Mouse (Mus musculus): Measurements from ENCODE around the gene Rnf157. TPM values are rescaled to one million over a fixed set of nuclear protein-coding genes. Genes with fewer than 3 reads are reported as not detected.
"Not testable (repeated sequence)": the region's sequence is repeated elsewhere in the genome, so short reads cannot be mapped to it uniquely, and the experiment has no call there.

The Rnf157 gene
- polyA plus RNA-seq, 1 experiment from 2014 or later, result 62.8 TPM

- WGBS, result 72% methylated on average over 8 of the region's 8 CpGs
- Histone ChIP-seq H3K4me2 (replicated peaks) (no peak overlapping the region), H3K9ac (no peak overlapping the region), H3K9me3 (no peaks in the 10 kb centered on the region), H3K27me3 (replicated peaks) (no peaks in the 10 kb centered on the region), H3K27ac (no peak overlapping the region), H3K4me1 (peaks cover 29% of the 10 kb centered on the region), H3K4me3 (no peak overlapping the region), H3K36me3 (peaks cover 21% of the 10 kb centered on the region)
- ATAC-seq (ENCODE audit: low FRiP score, low read depth), result no peak
These were observed 19.9 kb upstream of the Rnf157 start for GRCm38 (mm10) chr11:116432593-116433355.

GRCm38 (mm10) chr11:116432127-116432526 lies 19.3 kb upstream of the Rnf157 start:
- no peak overlapping the region for H3K4me2 ChIP-seq (replicated peaks)
- no peak overlapping the region for H3K4me3 ChIP-seq
- H3K9me3 ChIP-seq, result no peaks in the 10 kb centered on the region
- H3K27me3 ChIP-seq (replicated peaks), result no peaks in the 10 kb centered on the region
- H3K9ac ChIP-seq, result no peak overlapping the region
- peaks cover 22% of the 10 kb centered on the region for H3K4me1 ChIP-seq
- no peak for ATAC-seq (ENCODE audit: low FRiP score, low read depth)
- H3K27ac ChIP-seq, result no peak overlapping the region
- H3K36me3 ChIP-seq, result peaks cover 14% of the 10 kb centered on the region
- WGBS, result 67% methylated on average over 6 of the region's 6 CpGs

GRCm38 (mm10) chr11:116431428-116432077 lies 18.7 kb upstream of the Rnf157 start:
- no peak overlapping the region for H3K4me3 ChIP-seq
- WGBS, result 61% methylated on average over 11 of the region's 11 CpGs
- peaks cover 9% of the 10 kb centered on the region; the same call in 1 of the 2 replicates for H3K36me3 ChIP-seq
- peaks cover 17% of the 10 kb centered on the region for H3K4me1 ChIP-seq
- H3K9ac ChIP-seq, result 0 out of 2 replicates have a peak overlapping the region, but pooled peaks have one; percentile 6
- ATAC-seq (ENCODE audit: low FRiP score, low read depth), result no peak
- no peak overlapping the region for H3K4me2 ChIP-seq (replicated peaks)
- no peaks in the 10 kb centered on the region for H3K27me3 ChIP-seq (replicated peaks)
- no peak overlapping the region for H3K27ac ChIP-seq
- H3K9me3 ChIP-seq, result no peaks in the 10 kb centered on the region

- ATAC-seq (ENCODE audit: low FRiP score, low read depth), result no peak
- Histone ChIP-seq H3K4me1 (peaks cover 10% of the 10 kb centered on the region), H3K36me3 (peaks cover 2% of the 10 kb centered on the region; the same call in 1 of the 2 replicates), H3K4me3 (no peak overlapping the region), H3K4me2 (replicated peaks) (no peak overlapping the region), H3K27me3 (replicated peaks) (no peaks in the 10 kb centered on the region), H3K9me3 (no peaks in the 10 kb centered on the region), H3K9ac (0 out of 2 replicates have a peak overlapping the region, but pooled peaks have one; percentile 6), H3K27ac (no peak overlapping the region)
- WGBS, result 51% methylated on average over 22 of the region's 22 CpGs
These were observed 18.0 kb upstream of the Rnf157 start for GRCm38 (mm10) chr11:116430723-116431427.

- WGBS, result 86% methylated on average over 9 of the region's 9 CpGs
- Histone ChIP-seq H3K9ac (no peak overlapping the region), H3K36me3 (no peaks in the 10 kb centered on the region), H3K4me2 (replicated peaks) (no peak overlapping the region), H3K27ac (no peak overlapping the region), H3K4me3 (no peak overlapping the region), H3K9me3 (no peaks in the 10 kb centered on the region), H3K4me1 (peaks cover 2% of the 10 kb centered on the region; the same call in 1 of the 2 replicates), H3K27me3 (replicated peaks) (no peaks in the 10 kb centered on the region)
- ATAC-seq (ENCODE audit: low FRiP score, low read depth), result no peak
These were observed 17.2 kb upstream of the Rnf157 start for GRCm38 (mm10) chr11:116429862-116430613.

GRCm38 (mm10) chr11:116428872-116429859 lies 16.3 kb upstream of the Rnf157 start:
- H3K4me1 ChIP-seq, result no peaks in the 10 kb centered on the region
- no peak overlapping the region for H3K9ac ChIP-seq
- no peaks in the 10 kb centered on the region for H3K9me3 ChIP-seq
- H3K27ac ChIP-seq, result no peak overlapping the region
- no peak overlapping the region for H3K4me3 ChIP-seq
- WGBS, result 60% methylated on average over 12 of the region's 13 CpGs
- H3K27me3 ChIP-seq (replicated peaks), result no peaks in the 10 kb centered on the region
- H3K36me3 ChIP-seq, result no peaks in the 10 kb centered on the region
- H3K4me2 ChIP-seq (replicated peaks), result no peak overlapping the region
- ATAC-seq (ENCODE audit: low FRiP score, low read depth), result no peak

- Histone ChIP-seq H3K27me3 (replicated peaks) (no peaks in the 10 kb centered on the region), H3K36me3 (no peaks in the 10 kb centered on the region), H3K27ac (no peak overlapping the region), H3K4me1 (no peaks in the 10 kb centered on the region), H3K9me3 (no peaks in the 10 kb centered on the region), H3K4me3 (no peak overlapping the region), H3K4me2 (replicated peaks) (no peak overlapping the region), H3K9ac (no peak overlapping the region)
- 74% methylated on average over 6 of the region's 6 CpGs for WGBS
- no peak for ATAC-seq (ENCODE audit: low FRiP score, low read depth)
These were observed 14.2 kb upstream of the Rnf157 start for GRCm38 (mm10) chr11:116426852-116427575.

- H3K4me2 ChIP-seq (replicated peaks); H3K27ac ChIP-seq; H3K27me3 ChIP-seq (replicated peaks); H3K9me3 ChIP-seq; ATAC-seq (ENCODE audit: low FRiP score, low read depth); H3K9ac ChIP-seq; H3K4me1 ChIP-seq; H3K4me3 ChIP-seq; H3K36me3 ChIP-seq: not testable (repeated sequence)
- 88% methylated on average over 11 of the region's 11 CpGs for WGBS
These were observed 13.5 kb upstream of the Rnf157 start for GRCm38 (mm10) chr11:116426328-116426727.

- H3K36me3 ChIP-seq, result no peaks in the 10 kb centered on the region
- no peak overlapping the region for H3K9ac ChIP-seq
- 60% methylated on average over 8 of the region's 8 CpGs for WGBS
- H3K9me3 ChIP-seq, result no peaks in the 10 kb centered on the region
- no peaks in the 10 kb centered on the region for H3K4me1 ChIP-seq
- ATAC-seq (ENCODE audit: low FRiP score, low read depth), result no peak
- H3K27ac ChIP-seq, result no peak overlapping the region
- H3K27me3 ChIP-seq (replicated peaks), result no peaks in the 10 kb centered on the region
- H3K4me3 ChIP-seq, result no peak overlapping the region
- H3K4me2 ChIP-seq (replicated peaks), result no peak overlapping the region
These were observed 12.0 kb upstream of the Rnf157 start for GRCm38 (mm10) chr11:116424621-116425407.

Data from neural tube, embryonic 12.5 days (tissue).